Mouse (Mus musculus) ovary, postnatal 10 days (tissue): ENCODE data around the gene Gramd1a.

ENCODE experiments used
- DNase-seq: peaks from one replicate; pipeline ENCODE4 v3.0.0; 2022; ENCODE audit warnings: low spot score

Gramd1a gene

DNA sequence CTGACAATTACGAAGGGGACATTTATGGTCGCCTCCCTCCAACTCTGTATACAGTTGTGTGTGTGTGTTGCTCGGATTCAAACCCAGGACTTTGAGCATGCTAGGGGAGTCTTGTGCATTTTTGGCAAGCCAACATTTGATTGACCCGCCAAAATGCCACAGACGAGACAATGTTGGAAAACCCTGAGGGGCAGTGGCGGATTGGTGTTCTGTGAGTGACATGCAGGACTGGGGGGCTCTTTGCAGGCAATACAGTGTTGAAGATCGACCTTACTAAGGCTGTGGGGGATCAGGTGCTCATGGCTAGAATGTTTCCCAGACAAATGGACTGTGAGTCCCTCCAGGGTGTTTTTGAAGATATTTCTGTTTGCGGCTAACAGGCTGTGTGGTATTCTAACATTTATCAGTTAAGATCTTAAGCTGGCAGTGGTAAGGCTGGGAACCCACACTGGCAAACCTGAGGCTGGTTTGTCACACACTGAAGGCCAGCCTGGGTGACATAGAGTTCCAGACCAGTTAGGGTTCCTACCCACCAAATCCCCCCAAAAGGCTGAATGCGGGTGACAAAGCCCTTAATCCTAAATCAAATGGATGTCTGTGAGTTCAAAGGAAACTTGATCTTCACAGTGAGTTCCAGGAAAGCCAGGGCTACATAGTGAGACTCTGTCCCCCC, 58.7 kb downstream of the Gramd1a start:
- DNase-seq, result no peak

DNA sequence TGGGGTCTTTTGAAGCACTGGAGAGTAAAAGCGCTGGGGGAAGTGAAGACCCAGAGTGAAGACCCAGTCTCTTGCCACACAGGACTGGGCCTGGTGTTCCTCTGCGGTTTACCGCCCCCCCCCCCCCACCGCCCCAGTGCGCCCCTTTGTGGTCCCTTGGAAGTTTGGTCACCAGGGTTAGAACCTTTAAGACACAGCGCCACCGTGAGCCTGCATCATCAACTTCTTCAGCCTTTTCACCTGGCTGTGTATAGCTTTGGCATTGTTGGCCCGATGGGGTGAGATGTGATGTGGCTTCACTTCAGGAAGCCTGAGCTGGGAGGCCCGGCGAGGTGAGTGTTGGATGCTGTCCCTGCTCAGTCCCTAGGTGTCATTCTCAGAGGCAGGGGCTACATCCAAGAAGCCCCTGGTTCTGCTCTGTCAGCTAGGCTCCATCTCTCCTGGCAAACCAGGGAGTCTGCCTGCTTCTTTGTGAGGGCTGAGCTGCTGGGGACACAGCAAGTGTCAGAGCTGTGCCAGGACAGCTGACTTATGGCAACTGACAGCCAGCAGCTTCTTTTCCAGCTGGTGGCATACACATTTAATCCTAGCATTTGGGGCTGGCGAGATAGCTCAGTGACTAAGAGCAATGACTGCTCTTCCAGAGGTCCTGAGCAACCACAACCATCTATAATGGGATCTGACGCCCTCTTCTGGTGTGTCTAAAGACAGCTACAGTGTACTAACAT, 60.8 kb downstream of the Gramd1a start:
- no peak for DNase-seq

DNA sequence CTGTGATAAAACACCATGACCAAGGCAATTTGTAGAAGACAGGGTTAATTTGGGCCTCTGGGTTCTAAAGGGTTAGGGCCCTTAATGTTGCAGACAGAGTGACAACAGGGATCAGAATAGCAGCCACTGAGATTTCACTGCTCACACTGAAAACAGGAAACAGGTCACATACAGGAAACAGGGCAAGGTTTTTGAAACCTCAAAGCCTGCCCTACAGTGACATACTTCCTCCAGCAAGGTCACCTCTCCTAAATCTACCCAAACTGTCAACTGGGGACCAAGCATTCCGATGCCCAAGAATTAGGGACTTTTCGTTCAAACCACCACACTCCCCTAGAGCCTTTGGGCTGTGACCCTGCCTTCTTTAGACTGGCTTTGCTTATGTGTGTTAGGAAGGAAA, 66.0 kb downstream of the Gramd1a start:
- DNase-seq, result no peak

DNA sequence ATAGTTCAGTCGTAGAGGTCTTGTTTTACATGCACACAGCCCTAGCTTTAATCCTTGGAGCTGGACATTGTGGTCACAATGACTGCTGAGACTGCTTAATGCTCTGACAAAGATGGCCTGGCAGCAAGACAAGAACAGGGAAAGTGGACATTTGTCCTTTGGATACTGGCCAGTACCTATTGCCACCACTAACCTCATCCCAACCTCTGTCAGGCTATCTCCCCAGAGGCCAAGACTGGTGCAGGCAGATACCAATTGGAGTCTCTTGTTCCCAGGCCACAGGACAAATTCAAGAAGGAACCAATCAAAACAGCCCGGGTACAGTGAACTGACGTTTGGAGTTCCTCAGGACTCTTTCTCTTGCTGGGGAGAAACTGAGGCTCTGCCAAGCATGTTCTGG, 67.5 kb downstream of the Gramd1a start:
- DNase-seq, result no peak

DNA sequence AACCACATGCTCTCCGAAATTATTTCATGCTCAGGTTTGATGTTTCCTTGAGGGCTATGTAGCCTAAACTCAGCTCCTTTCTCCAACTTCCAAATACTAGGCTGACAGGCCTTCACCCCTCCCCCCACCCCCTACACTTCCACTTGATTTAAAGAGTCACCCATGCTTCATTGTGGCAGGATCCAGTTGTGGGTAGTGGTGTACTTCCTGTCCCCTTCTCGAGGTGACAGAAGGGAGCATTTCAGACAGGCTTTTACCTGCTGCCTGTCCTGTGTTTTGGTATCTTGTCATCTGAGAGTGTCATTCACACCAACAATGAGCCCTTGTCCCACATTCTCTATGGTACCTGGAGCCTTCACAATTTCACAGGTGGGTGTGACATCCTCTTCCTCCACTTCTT, 68.4 kb downstream of the Gramd1a start:
- DNase-seq, result no peak

DNA sequence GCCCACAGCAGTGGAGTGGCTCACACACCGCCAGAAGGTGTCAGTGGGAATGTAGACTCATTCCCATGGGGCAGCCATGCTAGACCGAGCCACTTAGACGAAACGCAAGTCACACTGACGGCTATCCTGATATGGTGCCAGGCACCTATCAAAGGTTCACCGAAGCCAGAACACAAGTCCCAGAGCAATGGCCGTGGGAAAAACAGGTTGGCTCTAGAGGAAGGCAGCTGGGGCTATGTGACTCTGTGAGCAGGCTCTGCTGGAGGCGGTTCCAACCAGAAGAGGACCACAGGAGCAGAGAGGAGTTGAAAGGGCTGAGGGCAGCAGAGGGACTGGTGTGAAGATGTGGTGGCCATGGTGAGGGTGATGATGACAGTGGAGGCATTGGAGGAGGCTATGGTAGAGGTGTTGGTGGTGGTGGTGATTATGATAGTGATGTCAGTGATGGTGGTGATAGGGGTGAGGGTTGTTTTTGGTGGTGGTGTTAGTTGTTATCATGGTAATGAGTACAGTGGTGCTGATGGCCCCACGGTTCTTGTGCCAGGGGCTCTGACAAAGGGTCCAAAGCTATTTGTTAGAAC, 69.4 kb downstream of the Gramd1a start:
- no peak for DNase-seq

GRCm38 (mm10) chr7:31085171-31085570, 70.5 kb downstream of the Gramd1a start:
- DNase-seq, result no peak

GRCm38 (mm10) chr7:31084140-31084539, 71.6 kb downstream of the Gramd1a start:
- DNase-seq, result no peak

DNA sequence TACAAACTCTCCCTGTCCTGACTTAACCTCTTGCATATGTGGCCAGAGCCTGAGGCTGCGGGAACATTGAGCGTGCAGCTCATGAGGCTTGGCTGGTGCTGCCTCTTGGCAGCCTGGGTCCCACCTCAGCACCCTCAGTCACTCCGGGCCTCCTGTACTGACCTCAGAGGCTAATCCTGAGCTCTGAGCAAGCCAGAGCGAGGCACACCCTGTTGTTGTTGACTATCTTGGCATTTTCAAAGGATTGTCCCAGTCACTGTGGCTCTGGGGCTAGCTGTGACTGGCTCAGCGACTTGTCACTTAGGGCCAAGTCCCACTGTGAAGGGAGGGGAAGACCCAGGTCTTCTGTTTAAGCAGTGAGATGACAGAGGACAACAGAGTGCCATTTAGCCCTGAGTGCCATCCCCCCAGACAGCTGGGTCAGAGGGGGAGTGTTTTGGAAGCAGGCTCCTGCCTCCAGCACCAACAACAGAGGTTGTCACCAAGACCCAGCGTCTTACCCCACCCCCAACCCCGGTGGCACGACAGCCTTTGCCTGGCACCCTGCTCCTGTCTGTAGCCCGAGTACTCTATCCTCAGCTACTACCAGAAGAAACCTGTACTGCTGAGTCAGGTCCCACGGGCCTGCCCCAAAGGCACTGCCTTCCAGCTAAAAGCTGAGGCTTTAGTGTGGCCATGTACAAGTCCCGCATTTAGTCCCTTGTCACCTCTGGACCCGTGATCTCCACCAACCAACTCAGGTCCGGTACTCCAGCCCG, 72.7 kb downstream of the Gramd1a start:
- no peak for DNase-seq

DNA sequence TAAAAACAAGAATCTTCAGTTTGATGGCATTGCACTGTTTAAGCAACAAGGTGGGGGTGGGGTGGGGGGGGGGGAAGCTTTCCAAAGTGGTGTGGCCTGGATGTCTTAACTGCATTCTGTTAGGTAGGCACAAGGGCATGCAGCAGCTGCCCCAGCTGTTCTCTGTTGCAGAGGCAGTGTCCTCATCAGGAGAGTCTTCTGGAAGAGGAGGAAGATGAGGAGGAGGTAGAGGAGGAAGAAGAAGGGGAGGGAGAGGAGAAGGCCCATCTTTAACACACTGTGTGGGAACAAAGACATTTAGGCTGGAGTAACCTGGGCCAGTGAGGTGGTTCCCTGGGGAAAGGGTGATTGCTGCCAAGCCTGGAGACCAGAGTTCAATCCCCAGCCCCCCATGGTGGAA, 73.6 kb downstream of the Gramd1a start:
- no peak for DNase-seq

DNA sequence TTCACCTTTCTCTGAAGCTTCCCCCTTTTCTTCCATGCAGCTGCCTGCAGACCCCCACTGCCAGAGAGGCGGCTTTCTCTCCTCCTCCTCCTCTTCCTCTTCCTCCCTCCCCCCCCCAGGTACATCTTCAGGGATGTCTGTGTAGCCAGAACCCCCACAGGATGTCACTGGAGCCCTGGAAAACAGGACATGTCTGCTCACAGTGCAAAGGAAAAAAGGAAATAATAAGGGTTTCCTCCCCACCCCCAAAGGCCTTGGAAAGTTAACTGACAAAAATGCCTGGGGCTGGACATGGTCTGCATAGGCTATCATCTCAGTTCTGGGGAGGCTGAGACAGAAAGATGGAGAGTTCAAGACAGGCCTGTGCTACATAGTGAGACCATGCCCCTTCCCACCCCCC, 74.6 kb downstream of the Gramd1a start:
- DNase-seq, result no peak

- no peak for DNase-seq
These were observed 75.1 kb downstream of the Gramd1a start for GRCm38 (mm10) chr7:31080611-31081010.
